Comparison of ENCODE assay signal across 28 mouse cellular contexts in genomic region chr11:120126845-120127244, GRCm38 (mm10). TPM values are rescaled to one million over a fixed set of nuclear protein-coding genes. Genes with fewer than 3 reads are reported as not detected.
DNase-seq lines count a peak whose midpoint lies in the region; ATAC-seq and TF ChIP-seq lines count a peak whose summit lies in the region.
"Had no signal": no experiment of that assay in that cellular context is flagged by ENCODE, and none has a peak within 500 bp of the region (broad histone marks: within the 10 kb centered on the region; RNA-seq: fewer than 3 reads in every experiment).

No protein-coding gene starts in this region.

- 78% methylated on average over 2 of the region's 2 CpGs for WGBS in hindbrain, postnatal 0 days
- WGBS in hindbrain, embryonic 12.5 days, result 81% methylated on average over 2 of the region's 2 CpGs
- 56% methylated on average over 2 of the region's 2 CpGs for WGBS in liver, embryonic 14.5 days (ENCODE audit: insufficient replicate concordance)
- WGBS in liver, embryonic 12.5 days (ENCODE audit: insufficient replicate concordance), result 65% methylated on average over 2 of the region's 2 CpGs

- no peaks in the 10 kb centered on the region for H3K79me2 ChIP-seq in MEL (ENCODE audit: control insufficient read depth, insufficient read depth, low read length, poor library complexity)

- TF ChIP-seq POLR2A in MEL (IDR thresholded peaks at IDR 0.05; ENCODE audit: control insufficient read depth in 1 of 2, insufficient read depth in 1 of 2, low read depth in 1 of 2, low read length in 2 of 2, poor library complexity in 1 of 2), result no peak

- H3K4me3 ChIP-seq in hindbrain, postnatal 0 days (ENCODE audit: low read length), result no peak overlapping the region
- no peak overlapping the region for H3K4me3 ChIP-seq in hindbrain, embryonic 12.5 days
- H3K4me3 ChIP-seq in liver, embryonic 14.5 days (ENCODE audit: insufficient read depth in 1 of 2, low read depth in 2 of 2, low read length in 2 of 2), result no peak overlapping the region
- H3K4me3 ChIP-seq in liver, embryonic 12.5 days, result no peak overlapping the region
- H3K4me3 ChIP-seq in MEL (ENCODE audit: control insufficient read depth in 1 of 2, insufficient read depth in 1 of 2, low read depth in 2 of 2, low read length in 2 of 2), result no peak overlapping the region
- H3K4me3 ChIP-seq: embryonic facial prominence, embryonic 13.5 days; forebrain, embryonic 10.5 days; hindbrain, embryonic 10.5 days; left cerebral cortex, adult 2 months; limb, embryonic 12.5 days had no signal

- H3K9ac ChIP-seq in hindbrain, postnatal 0 days (replicated peaks; ENCODE audit: low read length), result no peak overlapping the region
- H3K9ac ChIP-seq in hindbrain, embryonic 12.5 days, result no peak overlapping the region
- no peak overlapping the region for H3K9ac ChIP-seq in liver, embryonic 14.5 days (replicated peaks)
- H3K9ac ChIP-seq in liver, embryonic 12.5 days, result no peak overlapping the region
- H3K9ac ChIP-seq in MEL (ENCODE audit: control insufficient read depth, low read depth, low read length, poor library complexity, severe bottlenecking), result no peak overlapping the region
- H3K9ac ChIP-seq: embryonic facial prominence, embryonic 13.5 days; limb, embryonic 12.5 days had no signal

- H3K27me3 ChIP-seq in hindbrain, postnatal 0 days (ENCODE audit: insufficient read depth, low read length), result no peaks in the 10 kb centered on the region
- no peaks in the 10 kb centered on the region for H3K27me3 ChIP-seq in hindbrain, embryonic 12.5 days
- no peaks in the 10 kb centered on the region for H3K27me3 ChIP-seq in liver, embryonic 14.5 days (ENCODE audit: control insufficient read depth, insufficient read depth, low read length)
- no peaks in the 10 kb centered on the region for H3K27me3 ChIP-seq in liver, embryonic 12.5 days (replicated peaks)
- no peaks in the 10 kb centered on the region for H3K27me3 ChIP-seq in MEL (ENCODE audit: control insufficient read depth in 1 of 2, insufficient read depth in 2 of 2, low read length in 2 of 2)
- H3K27me3 ChIP-seq: embryonic facial prominence, embryonic 13.5 days; limb, embryonic 12.5 days had no signal

- peaks cover 29% of the 10 kb centered on the region for H3K36me3 ChIP-seq in hindbrain, postnatal 0 days (ENCODE audit: insufficient read depth, low read length)
- peaks cover 66% of the 10 kb centered on the region for H3K36me3 ChIP-seq in hindbrain, embryonic 12.5 days
- peaks cover 3% of the 10 kb centered on the region for H3K36me3 ChIP-seq in liver, embryonic 14.5 days (replicated peaks; ENCODE audit: control insufficient read depth, insufficient read depth, low read depth)
- peaks cover 96% of the 10 kb centered on the region for H3K36me3 ChIP-seq in liver, embryonic 12.5 days
- peaks cover 0 to 16% of the 10 kb centered on the region in 2 experiments; a peak in 2 of 4 replicates for H3K36me3 ChIP-seq in MEL (ENCODE audit: control insufficient read depth in 1 of 2, insufficient read depth in 2 of 2, low read length in 2 of 2)

- ATAC-seq in hindbrain, postnatal 0 days, result no peak
- no peak for ATAC-seq in hindbrain, embryonic 12.5 days (ENCODE audit: low FRiP score)
- no peak for ATAC-seq in liver, embryonic 14.5 days (ENCODE audit: insufficient read depth)
- ATAC-seq in liver, embryonic 12.5 days, result no peak
- peak; percentile 65 for ATAC-seq in megakaryocyte progenitor cell, adult 5-6 weeks (replicated peaks; ENCODE audit: poor library complexity)
- ATAC-seq: CD4-positive, CD25-positive, alpha-beta regulatory T cell, adult 4 months; forebrain, embryonic 16.5 days; hindbrain, embryonic 16.5 days; midbrain, embryonic 16.5 days had no signal

- H3K4me2 ChIP-seq in hindbrain, postnatal 0 days (ENCODE audit: low read depth, low read length), result no peak overlapping the region
- H3K4me2 ChIP-seq in hindbrain, embryonic 12.5 days (replicated peaks), result no peak overlapping the region
- H3K4me2 ChIP-seq in liver, embryonic 14.5 days (ENCODE audit: low read depth), result no peak overlapping the region
- no peak overlapping the region for H3K4me2 ChIP-seq in liver, embryonic 12.5 days
- H3K4me2 ChIP-seq: embryonic facial prominence, embryonic 13.5 days; limb, embryonic 12.5 days; midbrain, embryonic 11.5 days had no signal

- no peak for DNase-seq in hindbrain, postnatal 0 days (ENCODE audit: low spot score)
- no peak for DNase-seq in liver, embryonic 14.5 days (ENCODE audit: low read depth in 3 of 3, low spot score in 3 of 3)
- DNase-seq in MEL (ENCODE audit: low read depth, low spot score), result peak; percentile 33
- no peak for DNase-seq in spleen, postnatal 10 days (ENCODE audit: low spot score in 2 of 2)
- DNase-seq: adrenal gland, postnatal 14 days; cerebellum, adult 11 months; cerebellum, adult 9-10 months; gastrocnemius, postnatal 10 days; heart, postnatal 14 days; kidney, adult 11 months; kidney, postnatal 14 days; lung, adult 2 months; lung, postnatal 14 days; right cerebral cortex, postnatal 4 days; thymus, postnatal 4 days had no signal

- peak; percentile 13; the same call in 1 of the 2 replicates for TF ChIP-seq CTCF in hindbrain, postnatal 0 days (IDR thresholded peaks at IDR 0.05; ENCODE audit: low read depth)
- peak; percentile 26; the same call in 1 of the 2 replicates for TF ChIP-seq CTCF in liver, embryonic 14.5 days (IDR thresholded peaks at IDR 0.05; ENCODE audit: low read depth)
- TF ChIP-seq CTCF in MEL (IDR thresholded peaks at IDR 0.05 in 2 of 3, conservative IDR thresholded peaks at IDR 0.05 in 1 of 3; ENCODE audit: control insufficient read depth in 1 of 3, insufficient read depth in 1 of 3, low read depth in 2 of 3, low read length in 3 of 3, poor library complexity in 1 of 3, severe bottlenecking in 1 of 3), result peak in 1 of 3 experiments; percentile 10; a peak in 2 of 6 replicates

- no peaks in the 10 kb centered on the region for H3K4me1 ChIP-seq in hindbrain, postnatal 0 days (ENCODE audit: insufficient read depth, low read length)
- no peaks in the 10 kb centered on the region for H3K4me1 ChIP-seq in hindbrain, embryonic 12.5 days
- no peaks in the 10 kb centered on the region for H3K4me1 ChIP-seq in liver, embryonic 14.5 days (replicated peaks; ENCODE audit: control insufficient read depth in 2 of 2, insufficient read depth in 2 of 2, low read length in 1 of 2)
- no peaks in the 10 kb centered on the region for H3K4me1 ChIP-seq in liver, embryonic 12.5 days
- H3K4me1 ChIP-seq in MEL (ENCODE audit: control insufficient read depth in 1 of 2, insufficient read depth in 2 of 2, low read length in 2 of 2), result no peaks in the 10 kb centered on the region
- H3K4me1 ChIP-seq: embryonic facial prominence, embryonic 13.5 days; forebrain, embryonic 10.5 days; limb, embryonic 12.5 days had no signal

- no peak for TF ChIP-seq RAD21 in MEL (IDR thresholded peaks at IDR 0.05; ENCODE audit: low read depth, low read length)

- H3K27ac ChIP-seq in hindbrain, postnatal 0 days, result no peak overlapping the region
- no peak overlapping the region for H3K27ac ChIP-seq in hindbrain, embryonic 12.5 days
- no peak overlapping the region for H3K27ac ChIP-seq in liver, embryonic 14.5 days
- no peak overlapping the region for H3K27ac ChIP-seq in liver, embryonic 12.5 days
- H3K27ac ChIP-seq in MEL (ENCODE audit: control insufficient read depth, low read depth, low read length), result no peak overlapping the region
- H3K27ac ChIP-seq: embryonic facial prominence, embryonic 13.5 days; forebrain, embryonic 10.5 days; hindbrain, embryonic 10.5 days; left cerebral cortex, adult 2 months; limb, embryonic 12.5 days had no signal

- no peaks in the 10 kb centered on the region for H3K9me3 ChIP-seq in hindbrain, postnatal 0 days (ENCODE audit: low read length)
- H3K9me3 ChIP-seq in hindbrain, embryonic 12.5 days (replicated peaks), result no peaks in the 10 kb centered on the region
- H3K9me3 ChIP-seq in liver, embryonic 14.5 days (ENCODE audit: control insufficient read depth, low read length), result no peaks in the 10 kb centered on the region
- no peaks in the 10 kb centered on the region for H3K9me3 ChIP-seq in liver, embryonic 12.5 days (replicated peaks)
- no peaks in the 10 kb centered on the region for H3K9me3 ChIP-seq in MEL (replicated peaks; ENCODE audit: insufficient read depth, low read length)
- H3K9me3 ChIP-seq: embryonic facial prominence, embryonic 13.5 days; forebrain, embryonic 10.5 days; hindbrain, embryonic 10.5 days; limb, embryonic 12.5 days had no signal

- no peak for TF ChIP-seq EP300 in liver, embryonic 14.5 days (IDR thresholded peaks at IDR 0.05; ENCODE audit: low read depth)
- no peak for TF ChIP-seq EP300 in MEL (IDR thresholded peaks at IDR 0.05; ENCODE audit: low read depth in 1 of 2, low read length in 2 of 2)

RNA-seq across cellular contexts. Expression of gene Slc38a10, which starts 24.3 kb away (rescaled TPM):
- total RNA-seq in hindbrain, postnatal 0 days (2014; rRNA removed), result 167 and 178 TPM in 2 replicates
- polyA plus RNA-seq in hindbrain, postnatal 0 days (2015; fragmentation: Nextera tagmentation; extraction: Ambion mirVana), result 95.9 and 101 TPM in 2 replicates
- 121 and 125 TPM in 2 replicates for polyA plus RNA-seq in hindbrain, embryonic 12.5 days (2016; fragmentation: Nextera tagmentation; extraction: Ambion mirVana)
- polyA plus RNA-seq in liver, embryonic 14.5 days (2012; rRNA removed), result 15.9 and 21.0 TPM in 2 replicates
- polyA plus RNA-seq in liver, embryonic 14.5 days (2014; fragmentation: Nextera tagmentation; extraction: Ambion mirVana), result 21.8 and 23.3 TPM in 2 replicates
- 54.9 and 55.2 TPM in 2 replicates for polyA plus RNA-seq in liver, embryonic 12.5 days (2016; fragmentation: Nextera tagmentation; extraction: Ambion mirVana)
- total RNA-seq in MEL (2012; rRNA removed), result 71.3 and 78.2 TPM in 2 replicates
- 10 to 100 TPM in 1 of 2 experiments, not detected in 1; 80.7 TPM for polyA plus RNA-seq in MEL (2012; ENCODE audit: insufficient read depth in 1 of 2, insufficient read length in 2 of 2, low read depth in 1 of 2, low replicate concordance in 2 of 2, missing spikeins in 1 of 2)
- total RNA-seq in megakaryocyte progenitor cell, adult 5-6 weeks (2015), result 31.6 and 33.3 TPM in 2 replicates
- 40.2 and 41.2 TPM in 2 replicates for total RNA-seq in megakaryocyte progenitor cell, adult 5-6 weeks (2017)

RNA-seq across cellular contexts. Expression of gene Ndufaf8, which starts 28.1 kb away (rescaled TPM):
- 56.1 and 82.6 TPM in 2 replicates for total RNA-seq in hindbrain, postnatal 0 days (2014; rRNA removed)
- polyA plus RNA-seq in hindbrain, postnatal 0 days (2015; fragmentation: Nextera tagmentation; extraction: Ambion mirVana), result 62.7 and 70.2 TPM in 2 replicates
- 45.8 and 52.7 TPM in 2 replicates for polyA plus RNA-seq in hindbrain, embryonic 12.5 days (2016; fragmentation: Nextera tagmentation; extraction: Ambion mirVana)
- 20.3 and 30.3 TPM in 2 replicates for polyA plus RNA-seq in liver, embryonic 14.5 days (2012; rRNA removed)
- polyA plus RNA-seq in liver, embryonic 14.5 days (2014; fragmentation: Nextera tagmentation; extraction: Ambion mirVana), result 52.9 and 57.5 TPM in 2 replicates
- polyA plus RNA-seq in liver, embryonic 12.5 days (2016; fragmentation: Nextera tagmentation; extraction: Ambion mirVana), result 64.4 and 68.1 TPM in 2 replicates
- total RNA-seq in MEL (2012; rRNA removed), result 99.2 and 120 TPM in 2 replicates
- 10 to 100 TPM in 1 of 2 experiments, not detected in 1; 77.6 TPM for polyA plus RNA-seq in MEL (2012; ENCODE audit: insufficient read depth in 1 of 2, insufficient read length in 2 of 2, low read depth in 1 of 2, low replicate concordance in 2 of 2, missing spikeins in 1 of 2)
- total RNA-seq in megakaryocyte progenitor cell, adult 5-6 weeks (2015), result 18.6 and 24.5 TPM in 2 replicates
- total RNA-seq in megakaryocyte progenitor cell, adult 5-6 weeks (2017), result 20.0 and 20.6 TPM in 2 replicates

RNA-seq across cellular contexts. Expression of gene Tepsin, which starts 28.3 kb away (rescaled TPM):
- 30.6 and 31.6 TPM in 2 replicates for total RNA-seq in hindbrain, postnatal 0 days (2014; rRNA removed)
- 13.8 and 14.8 TPM in 2 replicates for polyA plus RNA-seq in hindbrain, postnatal 0 days (2015; fragmentation: Nextera tagmentation; extraction: Ambion mirVana)
- polyA plus RNA-seq in hindbrain, embryonic 12.5 days (2016; fragmentation: Nextera tagmentation; extraction: Ambion mirVana), result 17.3 and 22.0 TPM in 2 replicates
- 11.0 and 12.7 TPM in 2 replicates for polyA plus RNA-seq in liver, embryonic 14.5 days (2012; rRNA removed)
- 4.2 and 4.4 TPM in 2 replicates for polyA plus RNA-seq in liver, embryonic 14.5 days (2014; fragmentation: Nextera tagmentation; extraction: Ambion mirVana)
- polyA plus RNA-seq in liver, embryonic 12.5 days (2016; fragmentation: Nextera tagmentation; extraction: Ambion mirVana), result 9.3 and 11.3 TPM in 2 replicates
- 12.6 and 16.6 TPM in 2 replicates for total RNA-seq in MEL (2012; rRNA removed)
- polyA plus RNA-seq in MEL (2012; ENCODE audit: insufficient read depth in 1 of 2, insufficient read length in 2 of 2, low read depth in 1 of 2, low replicate concordance in 2 of 2, missing spikeins in 1 of 2), result 10 to 100 TPM in 1 of 2 experiments, not detected in 1; 14.3 TPM
- 8.3 and 10.3 TPM in 2 replicates for total RNA-seq in megakaryocyte progenitor cell, adult 5-6 weeks (2015)
- total RNA-seq in megakaryocyte progenitor cell, adult 5-6 weeks (2017), result 8.3 and 8.8 TPM in 2 replicates

RNA-seq across cellular contexts. Expression of gene Cep131, which starts 40.2 kb away (rescaled TPM):
- total RNA-seq in hindbrain, postnatal 0 days (2014; rRNA removed), result 18.5 and 18.7 TPM in 2 replicates
- 23.3 and 26.4 TPM in 2 replicates for polyA plus RNA-seq in hindbrain, postnatal 0 days (2015; fragmentation: Nextera tagmentation; extraction: Ambion mirVana)
- polyA plus RNA-seq in hindbrain, embryonic 12.5 days (2016; fragmentation: Nextera tagmentation; extraction: Ambion mirVana), result 39.5 and 47.3 TPM in 2 replicates
- polyA plus RNA-seq in liver, embryonic 14.5 days (2012; rRNA removed), result 2.3 and 4.4 TPM in 2 replicates
- polyA plus RNA-seq in liver, embryonic 14.5 days (2014; fragmentation: Nextera tagmentation; extraction: Ambion mirVana), result 2.4 and 2.7 TPM in 2 replicates
- polyA plus RNA-seq in liver, embryonic 12.5 days (2016; fragmentation: Nextera tagmentation; extraction: Ambion mirVana), result 10.5 and 11.4 TPM in 2 replicates
- total RNA-seq in MEL (2012; rRNA removed), result 17.6 and 21.6 TPM in 2 replicates
- polyA plus RNA-seq in MEL (2012; ENCODE audit: insufficient read depth in 1 of 2, insufficient read length in 2 of 2, low read depth in 1 of 2, low replicate concordance in 2 of 2, missing spikeins in 1 of 2), result 10 to 100 TPM in 1 of 2 experiments, not detected in 1; 26.6 TPM
- total RNA-seq in megakaryocyte progenitor cell, adult 5-6 weeks (2015), result 5.1 and 5.2 TPM in 2 replicates
- 12.3 and 19.3 TPM in 2 replicates for total RNA-seq in megakaryocyte progenitor cell, adult 5-6 weeks (2017)
